In the genomic region with DNA sequence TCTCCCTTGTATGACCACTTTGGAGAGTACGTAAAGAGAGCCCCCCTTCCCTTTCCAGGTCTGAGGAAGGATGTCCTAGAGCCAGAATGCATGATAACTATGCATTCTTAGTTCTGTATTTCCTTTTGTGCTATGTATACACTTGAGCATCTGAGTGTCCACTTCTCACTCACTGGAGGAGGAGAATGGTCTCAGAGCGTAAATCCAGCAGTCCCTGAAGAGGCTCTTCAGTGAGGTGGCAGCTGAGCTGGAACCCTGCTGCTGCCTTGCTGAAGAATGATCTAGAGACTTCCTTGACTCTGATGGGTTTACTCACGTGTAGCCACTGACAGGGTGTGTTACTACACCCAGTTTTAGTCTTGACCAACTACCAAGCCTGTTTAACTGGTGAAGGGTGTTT, we compare ENCODE assay signal across 24 mouse cellular contexts.
"Had no signal": no experiment of that assay in that cellular context is flagged by ENCODE, and none has a peak within 500 bp of the region (broad histone marks: within the 10 kb centered on the region; RNA-seq: fewer than 3 reads in every experiment).

No protein-coding gene starts in this region.

- DNase-seq: gastrocnemius, postnatal 14 days; gastrocnemius, postnatal 36 days; heart, adult 18-20 months; heart, postnatal 14 days; heart, postnatal 36 days; kidney, adult 11 months; kidney, adult 2 months; kidney, adult 9 months; kidney, postnatal 14 days; kidney, postnatal 36 days; layer of hippocampus, adult 9-11 months; layer of hippocampus, postnatal 36 days; left cerebral cortex, postnatal 4 days had no signal

- H3K9ac ChIP-seq: heart, embryonic 13.5 days; heart, embryonic 15.5 days; hindbrain, embryonic 13.5 days; hindbrain, embryonic 15.5 days; kidney, embryonic 15.5 days; limb, embryonic 13.5 days; limb, embryonic 15.5 days had no signal

- H3K4me1 ChIP-seq: hindbrain, embryonic 13.5 days; hindbrain, embryonic 15.5 days had no signal

- H3K4me2 ChIP-seq: heart, embryonic 13.5 days; heart, embryonic 15.5 days; hindbrain, embryonic 13.5 days; hindbrain, embryonic 15.5 days; kidney, embryonic 15.5 days; limb, embryonic 13.5 days; limb, embryonic 15.5 days had no signal

- H3K27ac ChIP-seq: heart, embryonic 10.5 days; heart, embryonic 13.5 days; heart, embryonic 15.5 days; hindbrain, embryonic 13.5 days; hindbrain, embryonic 15.5 days; hindbrain, postnatal 0 days; kidney, embryonic 15.5 days; kidney, postnatal 0 days; limb, embryonic 13.5 days; limb, embryonic 15.5 days had no signal

- ATAC-seq: hindbrain, postnatal 0 days; intestine, embryonic 16.5 days had no signal

- H3K9me3 ChIP-seq: heart, embryonic 10.5 days; heart, embryonic 13.5 days; heart, embryonic 15.5 days; hindbrain, embryonic 13.5 days; hindbrain, embryonic 15.5 days; kidney, embryonic 15.5 days; limb, embryonic 13.5 days; limb, embryonic 15.5 days had no signal

- H3K36me3 ChIP-seq: heart, embryonic 10.5 days; heart, embryonic 15.5 days; hindbrain, embryonic 13.5 days; hindbrain, embryonic 15.5 days; kidney, embryonic 15.5 days; limb, embryonic 13.5 days; limb, embryonic 15.5 days had no signal

- H3K27me3 ChIP-seq: heart, embryonic 13.5 days; heart, embryonic 15.5 days; hindbrain, embryonic 13.5 days; hindbrain, embryonic 15.5 days; kidney, embryonic 15.5 days; limb, embryonic 13.5 days; limb, embryonic 15.5 days had no signal

- H3K4me3 ChIP-seq: heart, embryonic 10.5 days; heart, embryonic 13.5 days; heart, embryonic 15.5 days; hindbrain, embryonic 13.5 days; hindbrain, embryonic 15.5 days; kidney, embryonic 15.5 days; limb, embryonic 13.5 days; limb, embryonic 15.5 days had no signal
